Mouse (Mus musculus) kidney, postnatal 14 days (tissue): ENCODE results near the gene Ahnak2.

Source experiments
- DNase-seq: peaks from one replicate; pipeline ENCODE4 v3.0.0; 2022; ENCODE audit warnings: mixed read lengths

Ahnak2 gene

DNA sequence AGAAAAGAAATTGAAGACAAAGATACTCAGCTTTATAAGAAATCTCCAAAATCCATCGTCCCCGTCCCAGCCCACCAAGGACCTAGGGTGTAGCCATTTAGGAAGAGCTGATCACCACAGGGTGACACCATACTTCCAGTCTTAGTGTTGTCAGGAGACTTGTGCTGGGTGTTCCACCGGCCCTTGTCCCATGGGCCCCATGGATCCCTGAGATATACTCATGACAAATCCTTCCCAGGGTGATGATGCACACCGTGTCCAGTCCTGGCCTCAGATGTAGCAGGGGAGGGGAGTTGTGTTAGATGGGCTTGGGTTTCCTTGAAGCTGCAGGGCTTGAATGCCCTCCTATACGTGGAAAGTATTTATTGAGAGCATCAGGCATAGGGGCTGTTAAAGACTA is 44.6 kb downstream of the Ahnak2 start:
- DNase-seq = no peak

DNA sequence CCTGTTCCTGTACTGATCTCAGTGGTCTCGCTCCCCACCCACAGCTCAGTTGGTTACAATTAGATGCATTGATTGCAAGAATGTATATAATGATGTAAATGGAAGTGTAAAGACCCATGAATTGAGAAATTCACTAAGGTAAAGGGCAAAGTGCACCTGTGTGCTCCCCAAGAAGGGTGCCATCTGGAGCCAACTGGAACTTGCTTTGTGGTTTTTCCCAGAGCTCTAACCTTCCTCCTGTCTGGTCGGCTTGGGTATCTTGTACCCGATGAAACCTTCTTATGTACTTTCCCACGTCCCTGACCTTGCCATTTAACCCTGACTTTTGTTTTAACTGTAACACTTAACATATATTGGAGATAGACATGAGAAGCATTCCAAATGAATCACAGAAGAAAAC is 46.6 kb downstream of the Ahnak2 start:
- DNase-seq = no peak

DNA sequence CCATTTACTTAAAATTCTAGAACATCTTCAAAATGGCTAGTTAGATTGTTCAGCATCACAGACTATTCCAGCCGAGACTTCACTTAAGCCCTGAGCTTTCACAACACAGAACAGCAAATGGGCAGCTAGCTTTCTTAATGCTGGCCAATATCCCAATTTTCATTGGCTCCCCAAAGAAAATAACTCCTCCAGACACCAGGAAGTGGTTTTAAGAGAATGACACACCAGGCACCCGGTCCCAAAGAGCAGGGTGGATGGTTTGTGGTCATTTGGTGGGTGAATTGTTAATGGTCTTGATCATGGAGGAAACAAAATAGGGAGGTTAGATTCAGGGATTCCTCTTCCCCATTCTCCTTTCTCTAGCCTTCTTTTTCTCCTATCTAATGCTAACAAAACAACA is 50.1 kb downstream of the Ahnak2 start:
- no peak for DNase-seq

DNA sequence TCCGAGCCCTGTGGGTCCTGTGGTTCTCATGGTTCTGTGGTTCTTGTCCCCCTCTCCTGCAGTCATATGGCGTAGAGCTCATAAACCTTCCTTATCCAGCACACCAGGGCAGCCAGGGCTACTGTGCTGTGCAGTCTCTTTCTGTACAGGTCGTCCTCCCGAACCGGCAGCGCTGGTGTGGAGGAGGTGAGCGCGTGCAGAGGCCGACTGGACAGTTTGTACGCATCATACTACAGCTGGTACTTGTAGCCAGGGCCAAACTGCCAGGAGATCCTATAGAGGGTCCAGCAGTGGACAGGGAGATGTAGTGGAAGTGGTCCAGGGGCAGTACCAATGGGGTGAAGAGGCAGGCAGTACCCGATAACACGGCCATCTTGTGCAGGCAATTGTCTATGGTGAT is 51.5 kb downstream of the Ahnak2 start:
- no peak for DNase-seq

DNA sequence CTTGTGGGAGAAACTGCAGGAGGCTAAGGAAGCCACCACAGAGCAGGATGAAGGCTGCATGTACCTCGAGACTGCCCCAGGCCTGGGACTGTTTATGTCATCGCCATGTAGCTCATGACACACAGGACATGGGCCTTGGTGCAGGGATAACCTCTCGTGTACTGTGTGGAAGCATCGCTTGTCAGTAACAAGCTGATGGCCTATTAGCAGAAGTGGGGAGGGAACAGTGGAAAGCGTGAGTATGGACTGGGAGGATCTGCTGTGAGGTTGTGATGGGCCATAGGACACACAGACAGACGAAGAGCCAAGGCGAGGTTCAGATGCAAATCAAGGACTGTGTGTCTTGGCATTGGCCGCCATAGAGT is 54.9 kb downstream of the Ahnak2 start:
- DNase-seq = no peak

DNA sequence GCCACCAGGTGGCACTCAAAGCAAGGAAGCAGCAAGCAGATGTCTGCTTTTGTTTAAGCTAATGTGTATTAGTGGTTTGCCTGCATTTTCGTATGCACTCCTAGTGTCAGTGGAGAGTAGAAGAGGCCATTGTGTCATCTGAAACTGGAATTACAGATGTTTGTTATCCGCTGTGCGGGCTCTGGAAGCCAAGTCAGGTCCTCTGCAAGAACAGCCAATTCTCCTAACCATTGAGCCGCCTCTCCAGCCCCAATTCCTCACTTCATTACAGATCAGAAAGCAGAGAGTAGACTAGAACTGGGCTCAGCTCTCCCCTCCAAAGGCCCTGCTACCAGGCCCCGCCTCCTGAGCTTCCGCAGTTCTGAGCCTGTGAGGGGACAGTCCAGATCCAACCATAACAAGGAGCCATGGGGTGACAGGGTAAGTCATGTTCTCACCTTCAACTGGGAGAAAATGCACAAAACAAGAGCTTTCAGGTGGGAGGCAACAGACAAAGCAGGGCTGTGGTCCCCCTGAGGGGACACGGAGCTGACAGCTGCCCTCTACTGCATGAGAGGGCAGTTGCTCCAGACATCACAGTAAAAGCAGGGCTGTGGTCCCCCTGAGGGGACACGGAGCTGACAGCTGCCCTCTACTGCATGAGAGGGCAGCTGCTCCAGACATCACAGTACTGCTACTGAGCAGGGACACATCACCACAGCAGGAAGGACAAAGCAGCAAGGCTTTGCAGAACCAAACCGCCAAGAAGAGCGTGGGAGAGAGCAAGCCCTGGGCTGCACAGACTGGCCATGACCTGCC is 55.5 kb downstream of the Ahnak2 start:
- peak; percentile 54 for DNase-seq

DNA sequence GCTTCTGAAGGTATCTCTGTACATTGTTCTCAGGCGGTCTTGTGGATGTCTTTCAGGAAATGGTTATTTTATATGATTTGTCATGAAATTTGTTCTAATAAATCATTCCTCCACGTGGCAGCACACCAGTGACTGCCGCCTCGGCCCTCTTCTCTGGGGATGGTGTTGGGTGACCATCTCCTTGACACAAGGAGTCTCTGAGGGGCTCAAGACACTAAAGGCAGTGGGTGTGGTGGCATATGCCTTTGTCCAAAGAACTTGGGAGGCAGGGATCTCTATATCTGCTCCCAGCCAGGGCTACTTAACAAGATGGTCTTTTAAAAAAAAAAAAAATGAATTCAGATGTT is 56.0 kb downstream of the Ahnak2 start:
- DNase-seq = no peak

DNA sequence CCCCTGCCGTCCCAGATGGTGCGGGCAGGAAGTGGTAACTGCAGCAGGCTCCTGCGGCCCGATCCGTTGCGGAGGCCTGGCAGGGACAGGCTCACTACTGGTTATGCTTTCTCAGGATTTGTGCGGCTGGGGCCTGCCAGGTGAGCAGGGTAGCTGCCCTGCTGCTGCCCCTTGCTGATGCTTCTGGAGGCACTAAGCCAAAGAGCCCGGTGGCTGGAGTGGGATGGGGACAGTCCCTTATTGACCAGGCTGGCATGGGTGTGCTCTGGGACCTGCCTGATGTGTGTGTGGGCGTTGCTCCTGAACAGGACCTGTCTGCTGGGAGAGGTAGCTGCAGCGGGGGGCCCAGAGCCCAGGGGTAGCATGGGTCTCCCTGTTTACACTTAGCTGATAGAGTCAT is 56.7 kb downstream of the Ahnak2 start:
- DNase-seq = no peak

DNA sequence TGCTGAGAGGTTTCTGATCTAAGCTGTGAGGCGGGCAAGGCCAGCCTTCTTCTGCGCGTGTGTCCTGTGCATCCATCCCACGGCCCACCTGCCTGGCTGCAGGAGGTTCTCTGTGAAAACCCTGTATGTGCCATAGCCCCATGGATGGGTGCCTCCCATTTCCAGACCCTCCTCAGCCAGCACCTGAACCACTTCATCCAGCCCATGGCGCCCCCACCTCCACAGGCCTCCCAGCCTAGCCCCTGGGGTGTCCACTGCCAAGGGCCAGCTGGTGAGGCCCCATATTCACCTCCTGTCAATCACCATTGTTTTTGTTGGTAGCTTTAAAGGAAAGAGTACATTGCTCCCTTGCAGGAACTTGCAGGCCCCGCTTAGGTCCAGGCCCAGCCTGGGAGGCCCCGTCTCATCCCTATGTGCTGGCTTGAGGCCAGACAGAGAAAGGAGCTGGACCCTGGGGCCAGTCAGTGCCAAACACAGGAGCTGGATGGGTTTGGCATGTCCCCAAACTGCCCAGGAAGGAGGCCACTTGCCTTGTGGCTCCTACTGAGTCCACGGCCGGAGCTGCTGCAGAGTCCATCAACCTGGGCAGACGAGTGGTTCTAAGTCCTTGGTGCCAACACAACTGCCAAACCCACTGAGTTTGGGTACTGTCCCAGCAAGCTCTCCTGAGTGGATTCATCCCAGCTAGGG is 57.4 kb downstream of the Ahnak2 start:
- DNase-seq = no peak

DNA sequence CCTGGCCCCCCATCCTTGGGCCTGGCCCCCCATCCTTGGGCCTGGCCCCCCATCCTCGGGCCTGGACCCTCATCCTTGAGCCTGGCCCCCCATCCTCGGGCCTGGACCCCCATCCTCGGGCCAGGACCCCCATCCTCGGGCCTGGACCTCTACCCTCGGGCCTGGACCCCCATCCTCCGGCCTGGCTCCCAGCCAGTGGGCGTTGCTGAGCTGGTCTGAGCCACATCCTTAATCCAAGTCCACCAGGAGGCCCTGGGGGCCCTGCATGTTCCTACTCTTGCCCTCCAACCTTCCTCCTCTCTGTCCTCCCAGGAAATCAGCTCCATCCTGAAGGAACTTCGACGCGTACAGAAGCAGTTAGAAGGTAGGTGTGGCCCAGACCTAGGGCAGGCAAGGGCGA is 58.2 kb downstream of the Ahnak2 start:
- DNase-seq = no peak

DNA sequence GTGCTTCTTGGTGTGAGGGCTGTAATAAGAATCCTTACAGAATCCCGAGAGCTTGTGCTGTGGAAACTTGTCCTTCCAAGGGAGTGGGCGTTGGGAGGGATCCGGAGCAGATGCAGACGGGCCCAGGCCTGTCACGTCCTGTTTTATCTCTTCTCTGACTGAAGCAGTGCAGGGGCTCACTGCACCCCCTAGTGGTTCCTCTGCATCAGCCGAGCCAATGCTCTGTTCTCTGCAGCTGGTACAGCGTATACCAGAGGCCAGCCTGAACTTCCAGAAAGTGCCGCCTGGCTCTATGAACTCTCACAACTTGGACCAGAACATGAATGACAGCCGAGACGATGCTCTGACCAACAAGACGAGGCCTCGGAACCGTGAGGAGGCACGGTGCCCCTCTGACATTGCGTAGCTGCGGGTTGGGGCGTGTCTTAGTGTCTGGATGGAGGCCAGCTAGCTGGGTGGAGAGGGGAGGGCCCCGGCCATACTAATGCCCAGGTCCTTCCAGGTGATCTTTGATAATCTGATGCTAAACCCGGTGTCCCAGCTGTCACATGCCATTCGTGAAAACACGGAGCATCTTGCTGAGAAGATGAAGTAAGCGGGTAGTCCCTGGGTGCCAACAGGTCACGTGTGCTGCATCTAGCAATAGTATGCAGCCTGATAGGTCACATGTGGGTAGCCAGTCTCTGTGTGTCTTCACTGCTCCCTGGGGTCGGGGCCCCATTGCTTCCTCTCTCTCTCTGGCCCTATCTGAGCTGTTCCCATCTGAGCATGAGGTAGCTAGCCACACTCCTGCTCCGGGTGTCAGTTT is 59.1 kb downstream of the Ahnak2 start:
- DNase-seq = peak; percentile 83

DNA sequence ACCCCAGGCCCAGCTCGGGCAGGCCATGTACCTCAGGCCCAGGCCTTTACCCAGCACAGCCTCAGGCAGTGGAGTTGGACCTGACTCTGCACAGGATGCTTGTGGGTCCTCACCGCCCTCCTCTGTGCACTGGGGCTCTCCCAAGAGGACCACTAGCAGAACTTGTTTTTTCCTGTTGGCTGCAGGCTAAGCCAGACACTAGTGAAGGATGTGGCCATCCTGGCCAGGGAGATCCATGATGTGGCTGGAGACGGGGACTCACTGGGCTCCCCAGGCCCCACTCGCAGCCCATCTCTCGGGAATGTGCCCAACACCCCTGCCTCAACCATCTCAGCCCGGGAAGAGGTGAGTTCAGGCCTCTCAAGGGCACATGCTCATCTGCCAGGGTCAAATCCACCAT is 59.7 kb downstream of the Ahnak2 start:
- DNase-seq = no peak

DNA sequence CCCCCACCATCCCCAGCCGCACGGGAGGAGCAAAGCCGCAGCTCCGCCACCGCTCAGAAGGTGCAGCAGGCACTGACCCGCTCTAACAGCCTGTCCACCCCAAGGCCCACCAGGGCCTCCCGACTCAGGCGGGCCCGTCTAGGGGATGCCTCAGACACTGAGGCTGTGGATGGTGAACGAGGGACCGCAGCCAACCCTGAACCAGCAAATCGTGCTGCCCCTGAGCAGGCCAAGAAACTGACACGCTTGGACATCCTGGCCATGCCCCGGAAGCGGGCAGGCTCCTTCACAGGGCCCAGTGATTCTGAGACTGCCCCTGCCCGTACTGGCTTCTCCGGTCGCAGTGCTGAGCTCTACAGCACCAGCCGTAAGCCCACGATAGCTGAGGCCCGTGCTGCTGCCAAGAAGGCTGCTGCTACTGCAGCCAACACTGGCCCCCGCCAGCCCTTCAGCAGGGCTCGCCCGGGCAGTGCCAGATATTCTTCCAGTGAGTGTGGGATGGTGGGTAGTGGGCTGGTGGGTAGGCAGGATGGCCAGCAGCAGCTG is 63.4 kb downstream of the Ahnak2 start:
- DNase-seq = no peak

DNA sequence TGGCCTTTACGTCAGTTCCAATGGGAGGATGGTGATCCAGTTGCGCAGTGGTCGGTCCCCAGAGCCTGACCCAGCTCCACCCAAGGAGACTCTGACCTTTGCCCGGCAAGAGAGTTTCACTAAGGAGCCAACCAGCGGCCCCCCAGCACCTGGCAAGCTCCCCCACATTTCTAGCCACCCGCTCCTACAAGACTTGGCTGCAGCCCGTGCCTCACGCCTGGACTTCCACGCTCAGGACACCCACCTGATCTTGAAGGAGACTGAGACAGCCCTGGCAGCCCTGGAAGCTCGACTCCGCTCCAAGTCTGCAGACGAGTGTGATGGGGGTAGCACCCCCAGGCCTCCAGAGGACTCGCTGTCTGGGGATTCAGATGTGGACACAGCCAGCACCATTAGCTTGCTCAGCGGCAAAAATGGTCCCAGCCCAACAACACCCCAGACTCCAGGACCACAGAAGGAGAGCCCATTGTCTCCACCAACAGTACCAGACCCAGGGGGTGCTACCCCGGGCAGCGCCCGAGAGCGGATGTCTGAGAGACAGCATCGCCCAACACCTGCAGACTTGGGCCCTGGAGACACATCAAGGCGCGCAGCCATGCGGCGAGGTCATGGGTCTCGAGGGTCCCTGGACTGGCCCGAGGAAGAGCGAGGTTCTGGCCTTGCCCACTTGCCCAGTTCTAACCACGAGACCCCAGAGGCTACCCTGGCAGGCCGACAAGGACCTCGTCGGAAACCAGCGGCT is 64.0 kb downstream of the Ahnak2 start:
- no peak for DNase-seq

DNA sequence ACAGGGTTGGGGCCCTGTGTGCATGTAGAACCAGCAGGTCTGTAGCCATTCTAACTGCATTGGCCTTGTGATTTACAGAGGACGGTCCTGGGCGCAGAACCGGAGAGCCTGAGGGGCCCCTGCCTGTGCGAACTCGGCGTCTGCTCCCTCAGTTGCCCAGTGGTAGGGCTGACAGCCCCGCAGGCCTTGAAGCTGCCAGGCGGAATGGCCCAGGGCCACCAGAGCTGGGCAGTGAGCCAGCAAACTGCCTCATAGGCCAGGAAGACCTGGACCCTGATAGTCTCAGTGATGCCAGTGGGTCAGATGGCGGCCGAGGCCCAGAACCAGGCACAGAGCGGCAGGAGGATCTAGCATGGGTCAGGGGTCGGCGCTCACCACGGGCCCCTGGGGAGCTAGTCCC is 64.7 kb downstream of the Ahnak2 start:
- peak; percentile 58 for DNase-seq

DNA sequence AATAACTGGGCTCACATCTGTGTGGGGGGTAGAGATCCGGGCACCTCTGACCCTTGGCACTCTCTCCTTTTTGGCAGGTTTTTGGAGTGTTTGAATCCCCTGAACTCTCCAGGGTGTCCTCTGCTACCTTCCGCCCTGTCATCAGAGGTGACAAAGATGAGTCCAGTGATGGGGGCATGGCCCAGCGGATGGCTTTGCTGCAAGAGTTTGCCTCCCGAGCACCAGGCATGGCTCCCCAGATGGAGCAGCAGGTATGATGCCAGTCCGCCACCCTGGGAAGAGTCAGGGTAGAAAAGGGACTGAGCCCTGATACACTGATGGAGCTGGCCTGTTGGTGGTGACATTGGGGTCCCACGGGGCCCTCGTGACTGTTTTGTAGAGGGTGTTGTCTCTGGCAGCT is 65.4 kb downstream of the Ahnak2 start:
- no peak for DNase-seq

DNA sequence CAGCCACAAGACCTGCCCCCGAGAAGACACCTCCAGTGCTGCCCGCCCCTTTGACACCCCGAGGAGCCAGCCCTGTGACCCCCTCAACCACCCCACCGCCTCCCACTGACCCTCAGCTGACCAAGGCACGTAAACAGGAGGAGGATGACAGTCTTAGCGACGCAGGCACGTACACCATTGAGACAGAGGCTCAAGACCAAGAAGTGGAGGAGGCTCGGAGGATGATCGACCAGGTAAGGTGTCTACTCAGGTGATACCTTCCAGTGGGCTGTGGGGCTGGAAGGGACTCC is 65.9 kb downstream of the Ahnak2 start:
- DNase-seq = no peak

DNA sequence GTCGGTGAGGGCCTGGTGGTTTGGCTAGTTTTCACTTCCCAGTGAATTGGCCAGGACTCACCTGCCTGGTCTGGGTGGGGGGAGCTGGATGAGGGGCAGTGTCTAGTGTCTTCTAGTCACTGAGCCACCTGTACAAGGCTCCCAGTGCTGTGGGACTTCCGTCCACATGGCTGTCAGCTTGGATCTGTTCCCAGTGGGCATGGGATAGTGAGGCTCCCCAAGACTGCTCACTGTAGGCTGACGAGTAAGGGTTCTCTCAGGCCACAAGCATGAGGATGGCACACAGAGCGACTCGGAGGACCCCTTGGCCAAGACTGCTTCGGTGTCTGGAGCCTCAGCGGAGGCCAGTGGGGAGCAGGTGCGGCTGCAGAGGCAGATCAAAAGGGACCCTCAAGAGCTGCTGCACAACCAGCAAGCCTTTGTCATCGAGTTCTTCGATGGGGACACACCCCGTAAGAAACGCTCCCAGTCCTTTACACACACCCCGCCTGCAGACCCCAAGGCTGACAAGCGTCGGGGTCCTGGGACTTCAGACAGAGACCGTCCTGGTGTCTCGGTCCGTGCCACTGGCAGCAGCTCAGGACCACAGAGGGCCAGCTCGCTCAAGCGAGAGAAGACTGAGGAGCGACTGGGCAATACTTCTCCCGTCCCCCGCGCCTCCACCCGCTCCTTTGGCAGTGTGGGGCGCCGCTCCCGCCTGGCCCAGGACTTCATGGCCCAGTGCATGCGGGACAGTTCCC is 66.4 kb downstream of the Ahnak2 start:
- DNase-seq = no peak

DNA sequence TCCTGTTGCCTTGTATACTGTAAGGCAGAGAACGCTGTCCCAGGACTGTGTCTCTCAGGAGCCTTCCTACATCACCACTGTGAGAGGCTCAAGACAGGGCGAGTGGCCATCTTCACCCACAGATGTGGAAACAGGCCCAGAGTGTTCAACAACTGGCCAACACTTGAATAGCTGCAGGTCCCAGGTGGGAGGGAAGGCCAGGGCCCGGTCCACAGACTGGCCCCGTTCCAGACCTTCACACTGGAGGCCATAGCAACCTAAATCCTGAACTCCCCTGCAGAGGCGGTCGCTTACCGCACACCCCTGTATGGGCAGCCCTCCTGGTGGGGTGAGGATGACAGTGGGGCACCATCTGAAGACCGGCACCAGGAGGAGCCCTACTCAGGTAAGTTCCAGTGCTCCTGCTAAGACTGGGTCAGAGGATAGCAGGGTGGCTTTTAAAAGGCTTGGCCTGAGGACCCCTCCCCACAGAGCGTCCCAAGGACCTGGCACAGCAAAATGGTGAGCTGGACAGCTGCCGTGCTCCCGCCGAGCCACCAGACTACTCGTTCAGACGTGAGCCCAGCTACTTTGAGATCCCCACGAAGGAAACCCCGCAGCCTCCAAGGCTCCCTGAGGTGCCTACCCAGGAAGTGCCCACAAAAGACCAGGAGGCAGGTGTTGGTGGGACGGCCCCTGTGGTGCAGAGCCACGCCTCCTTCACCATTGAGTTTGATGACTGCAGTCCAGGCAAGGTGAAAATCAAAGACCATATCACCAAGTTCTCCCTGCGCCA is 67.4 kb downstream of the Ahnak2 start:
- no peak for DNase-seq

DNA sequence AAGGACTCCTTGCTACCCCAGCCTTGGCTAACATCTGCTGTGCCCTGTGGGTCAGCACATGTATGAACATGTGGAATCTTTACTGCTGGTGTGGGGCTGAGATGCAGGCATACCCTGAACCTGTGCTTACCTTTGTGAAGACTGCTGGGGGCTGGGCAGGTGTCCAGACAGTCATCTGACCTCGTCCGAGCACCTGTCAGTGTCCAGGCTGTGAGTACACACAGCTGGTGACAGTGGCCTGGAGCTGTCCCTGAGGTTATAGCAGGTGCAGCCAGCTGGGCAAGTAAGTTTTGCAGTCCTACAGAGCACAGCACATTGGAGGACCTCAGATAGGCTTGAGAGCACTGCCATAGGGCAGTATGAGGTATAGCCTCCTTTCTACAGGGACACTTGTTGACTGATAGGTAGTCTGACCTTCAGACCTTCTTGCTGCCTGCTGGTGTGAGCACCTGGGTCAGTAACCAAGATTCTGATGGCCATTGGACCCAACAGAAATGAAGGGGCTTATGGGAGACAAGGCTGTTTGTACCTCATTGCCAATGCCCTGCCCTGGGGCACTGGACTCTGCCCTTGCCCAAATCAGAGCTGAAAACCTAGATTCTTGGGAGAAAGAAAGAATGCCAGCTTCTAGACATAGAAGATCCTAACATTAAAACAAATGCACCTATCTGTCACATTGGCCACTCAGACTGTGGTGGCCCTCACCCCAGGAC is 68.2 kb downstream of the Ahnak2 start:
- no peak for DNase-seq

DNA sequence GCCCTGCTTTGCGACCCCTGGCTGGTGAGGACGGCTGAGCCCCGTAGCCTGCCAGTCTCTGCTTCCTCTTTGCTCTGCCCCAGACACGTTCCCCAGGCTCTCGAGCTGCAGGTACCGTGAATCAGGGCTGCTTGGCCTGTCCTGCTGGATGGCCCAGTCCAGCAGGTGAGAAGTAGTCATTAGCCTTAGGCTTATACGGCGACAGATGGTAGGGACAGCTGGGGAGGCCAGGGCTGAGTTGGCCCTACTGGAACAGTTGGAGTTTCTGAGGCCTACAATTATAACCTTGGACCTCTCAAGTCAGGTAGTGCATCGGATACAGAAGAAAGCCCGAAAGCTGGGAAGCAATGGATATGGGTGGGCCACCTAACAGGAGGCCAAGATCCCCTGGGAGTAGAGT is 69.9 kb downstream of the Ahnak2 start:
- DNase-seq = no peak
